Mouse (Mus musculus): ENCODE measurements around the gene Arfgef2. TPM values are rescaled to one million over a fixed set of nuclear protein-coding genes. Genes with fewer than 3 reads are reported as not detected.

Arfgef2 gene
- polyA plus RNA-seq, 1 experiment from 2014 or later, result 5.2 TPM

DNA sequence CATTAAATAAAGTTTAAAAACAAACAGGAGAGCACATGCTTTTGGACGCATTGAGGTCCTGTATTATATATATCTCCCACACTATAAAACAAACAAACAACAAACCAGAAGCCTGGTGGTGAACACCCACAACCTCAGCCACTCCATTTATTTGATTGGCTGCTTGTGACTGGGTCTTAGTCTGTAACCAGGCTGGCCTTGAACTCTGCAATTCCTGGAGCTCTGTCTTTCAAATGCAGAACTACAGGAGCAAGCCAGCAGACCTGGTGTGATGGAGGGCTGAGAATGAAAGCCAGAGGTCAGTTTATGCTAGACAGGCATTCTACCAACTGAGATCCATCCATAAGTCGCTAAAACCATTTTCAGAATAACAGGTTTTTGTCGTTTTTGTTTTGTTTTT is 94.4 kb downstream of the Arfgef2 start:
- Histone ChIP-seq H3K4me1 (no peaks in the 10 kb centered on the region), H3K9ac (no peak overlapping the region), H3K4me2 (no peak overlapping the region), H3K9me3 (no peaks in the 10 kb centered on the region), H3K27me3 (replicated peaks) (no peaks in the 10 kb centered on the region), H3K36me3 (replicated peaks) (no peaks in the 10 kb centered on the region), H3K27ac (no peak overlapping the region), H3K4me3 (no peak overlapping the region)
- ATAC-seq (replicated peaks), result no peak
- WGBS, result 76% methylated on average over 3 of the region's 3 CpGs

DNA sequence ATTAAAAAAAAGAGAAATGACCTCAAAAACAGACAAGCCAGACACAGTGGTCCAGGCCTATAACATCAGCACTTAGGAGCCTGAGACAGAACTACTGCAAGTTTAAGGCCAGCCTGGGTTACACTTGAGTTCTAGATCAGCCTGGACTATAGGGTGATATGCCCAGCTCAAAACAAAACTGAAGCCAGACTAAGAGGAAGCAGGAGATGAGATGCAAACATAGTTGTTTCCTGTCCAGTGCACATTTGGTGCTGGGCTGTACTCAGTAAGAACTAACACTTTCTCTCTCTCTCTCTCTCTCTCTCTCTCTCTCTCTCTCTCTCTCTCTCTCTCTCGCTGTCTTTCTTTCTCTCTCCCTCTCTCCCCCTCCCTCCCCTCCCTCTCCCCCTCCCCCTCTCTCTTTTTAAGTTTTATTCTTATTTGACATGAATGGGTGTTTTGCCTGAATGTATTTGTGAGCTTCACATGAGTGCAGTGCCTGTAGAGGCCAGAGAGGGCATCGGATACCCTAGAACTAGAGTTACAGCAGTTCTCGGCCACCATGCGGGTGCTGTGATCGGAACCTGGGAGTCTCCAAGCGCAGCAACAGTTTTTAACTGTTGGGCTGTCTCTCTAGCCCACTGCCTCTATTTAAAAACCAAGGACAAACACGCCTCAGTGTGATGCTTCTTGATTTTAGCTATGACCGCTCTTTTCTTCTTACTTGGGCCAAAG is 95.6 kb downstream of the Arfgef2 start:
- Histone ChIP-seq H3K27me3 (replicated peaks) (no peaks in the 10 kb centered on the region), H3K4me1 (no peaks in the 10 kb centered on the region), H3K9ac (no peak overlapping the region), H3K36me3 (replicated peaks) (no peaks in the 10 kb centered on the region), H3K4me3 (no peak overlapping the region), H3K9me3 (no peaks in the 10 kb centered on the region), H3K27ac (no peak overlapping the region), H3K4me2 (no peak overlapping the region)
- 88% methylated on average over 8 of the region's 8 CpGs for WGBS
- ATAC-seq (replicated peaks), result no peak

DNA sequence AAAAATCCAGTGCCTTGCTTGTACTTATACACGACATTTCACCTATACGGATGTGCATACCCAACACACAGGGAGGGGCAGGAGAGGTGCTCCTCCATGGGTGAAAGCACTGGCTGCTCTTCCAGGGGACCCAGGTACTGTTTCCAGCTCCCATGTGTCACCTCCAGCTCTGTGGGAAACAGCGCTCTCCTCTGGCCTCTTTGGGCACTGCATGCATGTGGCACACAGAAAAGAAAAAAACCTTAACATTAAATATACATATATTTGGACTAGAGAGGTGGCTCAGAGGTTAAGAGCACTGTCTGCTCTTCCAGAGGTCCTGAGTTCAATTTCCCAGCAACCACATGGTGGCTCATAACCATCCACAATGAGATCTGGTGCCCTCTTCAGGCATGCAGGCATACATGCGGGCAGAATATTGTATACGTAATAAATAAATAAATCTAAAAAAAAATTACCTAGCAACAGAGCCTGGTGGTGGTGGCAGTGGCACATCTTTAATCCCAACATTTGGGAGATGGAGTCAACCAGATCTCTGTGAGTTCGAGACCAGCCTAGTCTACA is 98.4 kb downstream of the Arfgef2 start:
- Histone ChIP-seq H3K9me3 (no peaks in the 10 kb centered on the region), H3K9ac (no peak overlapping the region), H3K27ac (no peak overlapping the region), H3K4me2 (no peak overlapping the region), H3K4me1 (peaks cover 11% of the 10 kb centered on the region), H3K36me3 (replicated peaks) (no peaks in the 10 kb centered on the region), H3K27me3 (replicated peaks) (no peaks in the 10 kb centered on the region), H3K4me3 (no peak overlapping the region)
- ATAC-seq (replicated peaks), result no peak
- WGBS, result 92% methylated on average over 6 of the region's 6 CpGs

DNA sequence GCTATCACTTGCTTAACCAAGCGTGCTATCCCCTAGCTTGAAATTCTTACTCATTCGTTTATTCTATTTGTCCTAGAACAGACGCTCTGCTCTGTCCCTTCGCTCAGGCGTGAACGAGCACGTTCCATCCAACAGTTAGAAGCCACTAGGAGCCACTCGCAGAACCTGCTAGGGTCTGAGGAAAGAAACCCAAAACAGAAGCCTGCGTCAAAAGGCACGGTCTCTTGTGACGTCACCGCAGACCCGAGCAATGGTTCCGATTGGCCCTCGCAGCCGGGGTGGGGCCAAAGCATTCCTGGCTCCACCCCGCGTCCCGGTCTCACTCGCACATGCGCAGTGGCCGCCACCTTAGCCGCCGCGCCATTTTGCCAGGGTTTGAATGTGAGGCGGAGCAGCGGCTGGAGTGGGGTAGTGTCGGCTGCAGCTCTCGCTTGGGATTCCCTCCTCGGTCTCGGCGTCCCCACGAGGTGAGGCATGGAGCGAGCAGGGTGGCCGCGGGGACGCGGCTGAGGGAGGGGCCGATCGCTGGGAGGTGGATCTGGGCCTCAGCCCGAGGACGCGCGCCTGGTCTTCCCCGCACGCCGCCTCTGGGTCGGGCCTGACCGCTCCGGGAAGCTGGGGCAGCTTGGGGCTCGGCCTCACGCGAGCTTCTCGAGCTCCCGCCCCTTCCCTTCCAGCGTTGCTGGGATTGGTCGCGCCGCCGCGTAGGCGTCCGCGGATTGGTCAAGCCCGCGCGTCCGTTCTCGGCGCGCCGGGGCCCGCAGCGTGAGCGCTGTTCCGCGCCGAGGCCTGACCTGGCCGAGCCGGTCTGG is 100.5 kb downstream of the Arfgef2 start, which contains the start of gene Cse1l:
Gene Cse1l, plus strand, starts transcription at position 330 of the 812 bp plus-strand sequence.
- Histone ChIP-seq H3K36me3 (replicated peaks) (no peaks in the 10 kb centered on the region), H3K27me3 (replicated peaks) (no peaks in the 10 kb centered on the region), H3K4me2 (peak within 1 kb of the TSS; percentile 86), H3K9me3 (no peaks in the 10 kb centered on the region), H3K9ac (peak within 1 kb of the TSS; percentile 87), H3K4me3 (peak within 1 kb of the TSS; percentile 92), H3K27ac (peak within 1 kb of the TSS; percentile 97), H3K4me1 (peaks cover 11% of the 10 kb centered on the region)
- ATAC-seq (replicated peaks), result peak; percentile 97
- under 1% methylated on average over 80 of the region's 80 CpGs for WGBS

DNA sequence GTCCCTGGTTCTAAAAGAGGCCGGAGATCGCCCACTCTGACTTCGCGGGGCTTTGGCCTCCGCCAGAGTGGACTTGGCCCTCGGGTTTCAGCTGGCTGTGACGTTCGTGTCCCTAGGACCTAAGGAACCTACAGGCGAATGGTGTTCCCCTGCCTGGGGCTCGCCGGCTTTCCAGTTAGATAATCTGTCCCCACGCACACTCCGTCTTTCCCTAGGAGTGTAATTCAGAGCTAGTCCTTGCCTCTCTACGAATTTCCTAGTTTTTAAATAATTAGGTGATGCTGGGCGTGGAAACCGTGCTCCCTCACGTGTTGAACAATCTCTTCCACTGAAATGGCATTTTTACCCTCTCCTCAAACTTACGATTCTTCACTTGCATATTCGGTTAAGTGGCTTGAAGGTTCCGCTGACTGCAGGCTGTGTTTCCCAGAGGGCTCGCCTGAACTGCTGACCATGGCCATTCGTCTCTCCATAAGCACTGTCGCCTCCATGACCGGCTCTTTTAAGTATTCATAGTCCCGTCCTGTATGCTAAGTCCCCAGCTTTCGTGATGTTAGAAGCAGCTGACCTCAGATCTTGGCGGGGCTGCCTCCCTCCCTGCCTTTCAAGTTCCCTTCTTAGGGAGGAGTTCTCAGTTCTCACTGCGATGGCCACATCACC is 101.3 kb downstream of the Arfgef2 start:
- Histone ChIP-seq H3K36me3 (replicated peaks) (no peaks in the 10 kb centered on the region), H3K4me1 (peaks cover 11% of the 10 kb centered on the region), H3K27me3 (replicated peaks) (no peaks in the 10 kb centered on the region), H3K9ac (peak overlapping the region; percentile 87), H3K4me3 (peak overlapping the region; percentile 92), H3K27ac (peak overlapping the region; percentile 97), H3K4me2 (peak overlapping the region; percentile 86), H3K9me3 (no peaks in the 10 kb centered on the region)
- ATAC-seq (replicated peaks), result no peak; the same call in 1 of the 2 replicates
- WGBS, result under 1% methylated on average over 28 of the region's 28 CpGs

DNA sequence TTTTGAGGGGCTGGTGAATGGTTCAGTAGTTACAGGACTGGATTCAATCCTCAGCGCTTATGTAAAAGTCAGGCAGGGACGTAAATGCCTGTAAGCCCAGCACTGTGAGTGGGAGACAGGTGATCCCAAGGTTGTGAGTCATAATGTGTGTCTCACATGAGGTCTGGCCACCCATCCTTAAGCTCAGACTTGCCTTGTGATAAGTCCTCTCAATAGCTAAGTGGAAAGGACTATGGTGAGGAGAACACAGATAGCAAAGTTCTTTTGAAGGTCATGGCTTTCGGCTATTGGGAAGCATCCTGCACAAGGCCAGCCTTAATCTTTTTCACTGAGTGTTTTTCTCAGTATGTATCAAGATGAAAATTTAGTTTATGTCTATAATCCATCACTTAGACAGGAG is 104.3 kb downstream of the Arfgef2 start:
- Histone ChIP-seq H3K9ac (no peak overlapping the region), H3K27me3 (replicated peaks) (no peaks in the 10 kb centered on the region), H3K36me3 (replicated peaks) (no peaks in the 10 kb centered on the region), H3K9me3 (no peaks in the 10 kb centered on the region), H3K4me2 (no peak overlapping the region), H3K4me3 (no peak overlapping the region), H3K27ac (no peak overlapping the region), H3K4me1 (peaks cover 11% of the 10 kb centered on the region)
- WGBS, result 96% methylated on average over 3 of the region's 3 CpGs
- ATAC-seq (replicated peaks), result no peak

DNA sequence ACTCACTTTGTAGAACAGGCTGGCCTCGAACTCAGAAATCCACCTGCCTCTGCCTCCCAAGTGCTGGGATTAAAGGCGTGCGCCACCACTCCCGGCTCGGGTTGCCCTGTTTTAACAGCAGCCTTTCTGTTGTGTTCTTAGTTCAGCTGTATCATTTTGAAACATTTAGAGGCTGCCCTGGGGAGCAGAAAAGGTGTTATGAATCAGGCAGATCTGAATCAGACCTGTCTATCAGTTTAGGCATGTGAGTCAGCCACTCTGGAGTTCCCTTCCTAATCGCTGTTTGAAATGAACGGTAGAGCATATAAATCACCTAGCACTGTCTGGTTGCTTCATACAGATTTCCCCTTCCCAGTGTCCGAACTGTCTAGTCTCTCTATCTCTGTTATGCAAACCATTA is 105.1 kb downstream of the Arfgef2 start:
- ATAC-seq (replicated peaks), result no peak
- WGBS, result 95% methylated on average over 8 of the region's 8 CpGs

DNA sequence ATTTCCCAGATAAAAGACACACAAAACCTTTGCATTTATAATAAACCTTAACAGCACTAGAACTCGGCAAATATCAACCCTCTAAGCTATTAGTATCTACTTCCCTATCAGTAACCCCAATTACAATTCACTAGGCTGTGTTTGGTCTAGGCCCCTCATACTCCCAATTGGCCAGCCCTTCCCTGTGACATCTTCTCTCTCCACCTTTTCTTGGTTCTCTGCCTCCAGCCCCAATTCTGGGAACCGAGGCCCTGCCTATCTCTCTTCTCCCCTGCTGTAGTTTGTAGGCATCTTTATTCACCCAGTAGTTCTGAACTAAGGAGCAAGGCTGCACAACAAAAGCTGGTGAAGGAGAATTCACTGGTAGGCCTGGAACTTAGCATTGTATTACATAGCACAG is 118.6 kb downstream of the Arfgef2 start:
- no peak overlapping the region for H3K27ac ChIP-seq
- no peak for ATAC-seq (replicated peaks)
- H3K9ac ChIP-seq, result no peak overlapping the region
- no peaks in the 10 kb centered on the region for H3K4me1 ChIP-seq
- no peaks in the 10 kb centered on the region for H3K9me3 ChIP-seq
- H3K36me3 ChIP-seq (replicated peaks), result peaks cover 29% of the 10 kb centered on the region
- no peaks in the 10 kb centered on the region for H3K27me3 ChIP-seq (replicated peaks)
- no peak overlapping the region for H3K4me3 ChIP-seq
- H3K4me2 ChIP-seq, result no peak overlapping the region
- 89% methylated on average over 2 of the region's 2 CpGs for WGBS

More for the DNA sequence above, 105.1 kb downstream of the Arfgef2 start:
- no peak overlapping the region for H3K27ac ChIP-seq
- no peaks in the 10 kb centered on the region for H3K27me3 ChIP-seq (replicated peaks)
- H3K36me3 ChIP-seq (replicated peaks), result no peaks in the 10 kb centered on the region
- no peak overlapping the region for H3K4me2 ChIP-seq
- H3K4me1 ChIP-seq, result peaks cover 11% of the 10 kb centered on the region
- H3K9ac ChIP-seq, result no peak overlapping the region
- no peaks in the 10 kb centered on the region for H3K9me3 ChIP-seq
- H3K4me3 ChIP-seq, result no peak overlapping the region

DNA sequence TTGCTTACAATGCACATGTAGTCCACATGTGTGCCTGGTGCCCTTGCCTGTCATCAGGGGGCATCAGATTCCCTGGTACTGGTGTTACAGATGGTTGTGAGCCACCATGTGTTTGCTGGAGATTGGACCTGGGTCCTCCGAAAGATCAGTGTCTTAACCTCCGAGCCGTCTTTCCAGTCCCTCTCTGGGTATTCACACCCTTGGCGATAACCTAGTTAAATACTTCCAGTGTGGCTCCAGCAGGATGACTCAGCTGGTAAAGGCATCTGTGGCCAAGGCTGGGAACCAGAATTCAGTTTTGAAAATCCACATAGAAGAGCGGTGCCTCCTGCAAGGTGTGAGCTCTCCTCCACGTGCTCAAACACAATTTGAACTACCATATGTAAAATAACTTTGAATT is 128.6 kb downstream of the Arfgef2 start:
- ATAC-seq (replicated peaks), result no peak
- no peak overlapping the region for H3K27ac ChIP-seq
- no peaks in the 10 kb centered on the region for H3K9me3 ChIP-seq
- H3K27me3 ChIP-seq (replicated peaks), result no peaks in the 10 kb centered on the region
- H3K4me3 ChIP-seq, result no peak overlapping the region
- H3K9ac ChIP-seq, result no peak overlapping the region
- H3K4me2 ChIP-seq, result no peak overlapping the region
- peaks cover 42% of the 10 kb centered on the region for H3K36me3 ChIP-seq (replicated peaks)
- H3K4me1 ChIP-seq, result no peaks in the 10 kb centered on the region
- WGBS, result 95% methylated on average over 6 of the region's 6 CpGs

DNA sequence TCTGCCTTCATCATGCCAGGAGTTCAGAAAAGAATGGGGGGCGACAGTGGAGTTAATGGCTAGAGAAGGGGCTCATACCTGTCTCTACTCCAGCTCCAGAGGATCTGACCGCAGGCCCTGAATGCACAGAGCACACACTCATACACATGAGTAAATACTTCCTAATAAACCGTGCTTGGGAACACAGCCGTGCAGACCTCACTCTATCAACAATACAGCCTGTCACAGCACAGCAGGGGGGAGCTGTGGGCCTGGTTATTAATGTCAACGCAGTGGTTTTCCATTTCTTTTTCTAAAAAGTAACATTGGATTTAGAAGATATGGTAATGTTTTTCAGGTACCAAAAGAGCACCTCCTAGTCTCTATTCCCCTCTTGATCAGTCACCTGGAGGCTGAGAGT is 129.0 kb downstream of the Arfgef2 start:
- Histone ChIP-seq H3K9me3 (no peaks in the 10 kb centered on the region), H3K27ac (no peak overlapping the region), H3K27me3 (replicated peaks) (no peaks in the 10 kb centered on the region), H3K36me3 (replicated peaks) (peaks cover 41% of the 10 kb centered on the region), H3K4me1 (no peaks in the 10 kb centered on the region), H3K4me3 (no peak overlapping the region), H3K9ac (no peak overlapping the region), H3K4me2 (no peak overlapping the region)
- no peak for ATAC-seq (replicated peaks)
- WGBS, result 65% methylated on average over 5 of the region's 5 CpGs

DNA sequence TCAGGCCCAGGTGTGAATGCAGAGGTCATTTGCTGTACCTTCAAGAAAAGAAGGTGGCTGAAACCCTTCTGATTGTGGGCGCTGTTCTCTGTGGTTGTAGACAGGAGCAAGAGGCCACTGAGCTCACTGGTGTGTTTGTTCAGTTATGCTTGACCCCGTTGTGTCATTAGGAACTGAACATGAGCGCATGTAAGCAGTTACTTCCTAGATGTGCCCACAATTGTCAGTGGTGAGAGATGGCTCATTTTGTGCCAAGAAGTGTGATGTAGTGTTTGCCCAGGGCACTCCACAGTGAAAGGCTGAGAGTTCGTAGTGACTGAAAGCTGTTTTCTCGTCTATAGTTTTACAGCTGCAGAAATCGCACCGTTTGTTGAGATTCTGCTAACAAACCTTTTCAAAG is 130.2 kb downstream of the Arfgef2 start:
- H3K9ac ChIP-seq, result no peak overlapping the region
- peaks cover 38% of the 10 kb centered on the region for H3K36me3 ChIP-seq (replicated peaks)
- no peak overlapping the region for H3K27ac ChIP-seq

DNA sequence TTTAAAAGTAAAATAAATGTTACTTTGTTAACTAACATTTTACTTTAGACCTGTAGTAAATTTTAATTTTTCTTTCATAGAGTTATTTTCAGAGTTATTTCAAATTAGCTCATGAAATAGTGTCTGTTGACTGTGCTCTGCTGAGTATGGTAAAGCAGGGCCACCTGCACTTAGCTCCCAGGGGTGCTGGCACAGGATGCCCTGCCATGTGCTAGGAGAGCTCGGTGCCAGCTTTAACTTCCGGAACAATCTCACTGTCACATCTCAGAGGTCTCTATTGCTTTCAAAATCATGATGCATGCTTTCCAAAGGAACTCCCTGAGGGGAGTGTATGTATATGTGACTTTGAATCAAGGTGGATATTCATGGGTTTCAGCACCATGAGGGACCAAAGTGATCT is 130.8 kb downstream of the Arfgef2 start:
- Histone ChIP-seq H3K27ac (no peak overlapping the region), H3K27me3 (replicated peaks) (no peaks in the 10 kb centered on the region), H3K4me3 (no peak overlapping the region), H3K9me3 (no peaks in the 10 kb centered on the region), H3K4me1 (no peaks in the 10 kb centered on the region), H3K36me3 (replicated peaks) (peaks cover 44% of the 10 kb centered on the region), H3K9ac (no peak overlapping the region), H3K4me2 (no peak overlapping the region)
- WGBS, result 88% methylated on average over 2 of the region's 2 CpGs
- no peak for ATAC-seq (replicated peaks)

More for the DNA sequence above, 130.2 kb downstream of the Arfgef2 start:
- no peak for ATAC-seq (replicated peaks)
- Histone ChIP-seq H3K4me3 (no peak overlapping the region), H3K4me1 (no peaks in the 10 kb centered on the region), H3K27me3 (replicated peaks) (no peaks in the 10 kb centered on the region), H3K4me2 (no peak overlapping the region), H3K9me3 (no peaks in the 10 kb centered on the region)
- 95% methylated on average over 7 of the region's 7 CpGs for WGBS

Measured in midbrain, embryonic 15.5 days (tissue).